Mouse (Mus musculus) bone marrow macrophage, adult 2 months (primary cell): ENCODE results near the gene Nell1. TPM values are rescaled to one million over a fixed set of nuclear protein-coding genes. Genes with fewer than 3 reads are reported as not detected.

Source experiments
- H3K27ac ChIP-seq: 2 replicates; pipeline ENCODE4 v1.5.1; 2012; ENCODE audit warnings: low read depth, low read length; ENCODE audit not compliant: insufficient read depth
- H3K4me1 ChIP-seq: 2 replicates; pipeline ENCODE4 v1.6.1; 2012; ENCODE audit warnings: low read length; ENCODE audit not compliant: control insufficient read depth, insufficient read depth
- H3K4me3 ChIP-seq: 2 replicates; pipeline ENCODE4 v1.5.1; 2012; ENCODE audit warnings: mild to moderate bottlenecking, low read length, moderate library complexity; ENCODE audit not compliant: insufficient read depth
- CTCF ChIP-seq: IDR thresholded peaks from 2 replicates; pipeline ENCODE4 v1.5.1; 2012; ENCODE audit warnings: low read depth, mild to moderate bottlenecking, low read length, moderate library complexity
- POLR2A ChIP-seq: IDR thresholded peaks from 2 replicates; pipeline ENCODE4 v1.6.1; 2012; ENCODE audit warnings: mild to moderate bottlenecking, low read depth, low read length, borderline replicate concordance
- polyA plus RNA-seq: library from polyadenylated mRNA; stranded (reverse); fragments of >200 nt; gene quantifications from 2 replicates; pipeline ENCODE4 v1.2.4, GENCODE M21; 2012; ENCODE audit not compliant: missing spikeins, insufficient read depth, insufficient read length

Nell1 gene
- polyA plus RNA-seq, 1 experiment: not detected

DNA sequence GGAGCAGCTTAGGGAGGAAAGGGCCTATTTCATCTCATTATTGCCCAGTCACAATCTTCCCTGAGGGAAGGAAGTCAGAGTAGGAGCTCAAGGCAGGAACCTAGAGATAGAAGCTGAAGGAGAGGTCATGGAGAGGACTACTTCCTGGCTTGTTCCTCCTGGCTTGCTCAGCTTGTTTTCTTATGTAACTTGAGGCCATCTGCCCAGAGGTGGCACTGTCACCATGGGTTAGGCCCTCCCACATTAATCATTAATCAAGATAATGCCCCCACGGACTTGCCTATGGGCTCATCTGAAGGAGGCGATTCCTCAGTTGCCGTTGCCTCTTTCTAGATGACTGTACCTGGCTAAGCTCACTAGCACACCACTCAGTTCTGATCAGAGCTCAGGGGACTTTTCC lies 17.5 kb upstream of the Nell1 start:
- Histone ChIP-seq H3K4me1 (no peaks in the 10 kb centered on the region), H3K4me3 (no peak overlapping the region), H3K27ac (no peak overlapping the region)
- no peak for TF ChIP-seq POLR2A
- TF ChIP-seq CTCF: no peak

DNA sequence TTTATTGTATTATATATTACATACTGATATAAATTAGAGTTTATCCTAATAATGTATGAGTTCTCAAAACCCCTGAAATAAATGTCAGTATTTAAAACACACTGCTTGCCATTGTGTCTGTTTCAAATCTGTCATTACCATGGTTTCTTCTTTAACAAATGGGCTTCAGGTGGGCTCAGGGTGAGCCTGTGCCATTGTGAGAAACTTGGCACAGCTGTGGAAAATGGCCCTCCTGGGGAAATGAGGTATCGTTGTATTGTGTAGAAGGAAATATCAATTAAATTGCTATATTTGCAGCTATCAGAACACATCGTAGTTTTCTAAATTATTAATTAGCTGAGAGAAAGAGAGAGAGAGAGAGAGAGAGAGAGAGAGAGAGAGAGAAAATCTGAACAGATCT lies 10.9 kb upstream of the Nell1 start:
- Histone ChIP-seq H3K4me3 (no peak overlapping the region), H3K27ac (no peak overlapping the region), H3K4me1 (no peaks in the 10 kb centered on the region)
- TF ChIP-seq POLR2A (no peak), CTCF (no peak)

GRCm38 (mm10) chr7:49969516-49969915 lies 5.1 kb upstream of the Nell1 start:
- Histone ChIP-seq H3K27ac (no peak overlapping the region), H3K4me3 (no peak overlapping the region), H3K4me1 (no peaks in the 10 kb centered on the region)
- TF ChIP-seq CTCF (no peak), POLR2A (no peak)

DNA sequence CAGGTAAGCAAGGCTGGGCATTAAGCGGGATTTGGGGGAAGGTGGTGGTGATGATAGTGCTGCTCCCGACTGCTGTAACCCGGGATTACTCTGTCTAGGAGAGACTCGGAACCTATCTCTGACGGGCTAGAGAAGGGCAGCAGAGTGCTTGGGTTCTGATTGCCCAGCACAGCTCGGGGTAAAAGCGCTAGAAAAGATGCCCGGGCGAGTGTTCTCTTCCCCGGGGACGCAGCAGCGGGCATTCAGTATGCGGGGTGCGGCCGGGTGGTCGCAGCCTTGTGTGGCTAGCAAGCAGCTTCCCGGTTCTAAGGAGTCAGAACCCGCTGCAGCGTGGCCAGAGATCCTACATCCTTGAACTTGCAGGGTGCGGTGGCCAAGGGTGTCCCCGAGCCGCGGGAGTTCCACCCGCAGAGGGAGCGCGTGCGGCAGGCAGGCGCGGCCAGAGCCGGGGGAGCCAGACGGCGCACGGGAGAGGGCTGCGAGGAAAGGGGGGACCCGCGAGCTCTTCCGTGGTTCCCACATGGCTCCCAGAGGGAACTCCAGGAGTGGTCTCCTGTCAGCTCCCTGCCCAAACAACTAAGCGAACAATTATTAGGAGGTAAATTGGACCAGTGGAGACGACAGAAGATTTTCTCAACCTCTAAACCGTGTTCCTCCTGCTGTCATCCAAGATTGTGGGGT lies 917 bp downstream of the Nell1 start:
- TF ChIP-seq POLR2A: no peak
- no peak for TF ChIP-seq CTCF
- H3K4me3 ChIP-seq: no peak overlapping the region
- H3K4me1 ChIP-seq: no peaks in the 10 kb centered on the region
- H3K27ac ChIP-seq: no peak overlapping the region

DNA sequence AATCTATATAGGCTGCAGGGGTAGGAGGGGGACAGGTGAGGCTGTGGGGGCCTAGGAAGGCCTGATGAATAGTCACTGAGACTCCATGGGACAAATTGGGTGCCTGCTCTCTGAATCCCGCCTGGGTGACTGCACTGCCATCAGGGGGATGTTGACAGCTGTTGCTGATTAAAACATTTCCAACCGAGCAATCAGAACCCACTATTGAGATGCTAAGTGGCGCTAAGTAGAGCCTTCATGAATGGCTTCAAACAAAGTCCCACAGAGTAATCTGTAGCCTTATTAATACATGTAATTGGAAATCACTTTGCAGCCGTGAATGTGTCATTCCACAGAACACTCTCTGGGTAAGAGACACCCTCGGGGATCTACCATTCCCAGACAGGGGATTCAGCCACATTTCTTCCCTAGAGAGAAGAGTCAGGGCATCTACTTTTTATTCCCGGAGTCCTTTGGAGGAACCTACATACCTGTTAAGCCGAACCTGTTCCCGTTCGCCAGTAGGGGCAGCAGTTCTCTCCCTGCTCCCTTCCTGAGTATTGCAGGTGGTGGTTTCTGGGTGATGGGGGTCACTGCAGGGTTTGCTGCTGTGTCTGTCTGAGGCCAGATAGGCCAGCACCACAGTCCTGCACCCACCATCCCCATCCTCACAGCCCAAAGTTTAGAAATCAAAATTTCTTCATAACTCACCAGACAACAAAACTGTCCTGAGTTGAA lies 7.0 kb downstream of the Nell1 start:
- TF ChIP-seq POLR2A (no peak), CTCF (no peak)
- H3K4me1 ChIP-seq: no peaks in the 10 kb centered on the region
- H3K4me3 ChIP-seq: no peak overlapping the region
- no peak overlapping the region for H3K27ac ChIP-seq

DNA sequence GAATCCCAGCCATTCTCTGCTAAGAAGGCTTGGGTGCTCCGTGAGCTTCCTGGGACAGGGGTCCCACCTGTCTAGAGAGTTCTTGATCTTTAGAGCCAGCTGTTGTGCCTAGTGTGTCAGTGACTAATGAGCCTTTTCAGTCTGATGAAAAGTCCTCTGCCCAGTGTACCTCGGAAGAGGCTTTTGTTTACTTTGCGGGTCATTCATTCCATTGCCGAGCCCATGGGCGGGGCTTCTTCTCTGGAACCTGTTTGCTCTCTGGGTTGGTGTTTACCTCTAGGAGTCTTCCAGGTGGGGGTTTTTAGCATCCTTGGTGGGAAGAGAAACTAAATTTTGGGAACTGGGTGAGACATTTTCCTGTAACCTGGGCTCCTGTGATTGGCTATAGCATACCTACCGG lies 10.0 kb downstream of the Nell1 start:
- TF ChIP-seq POLR2A: no peak
- TF ChIP-seq CTCF: no peak
- H3K4me1 ChIP-seq: no peaks in the 10 kb centered on the region
- H3K27ac ChIP-seq: no peak overlapping the region
- no peak overlapping the region for H3K4me3 ChIP-seq

DNA sequence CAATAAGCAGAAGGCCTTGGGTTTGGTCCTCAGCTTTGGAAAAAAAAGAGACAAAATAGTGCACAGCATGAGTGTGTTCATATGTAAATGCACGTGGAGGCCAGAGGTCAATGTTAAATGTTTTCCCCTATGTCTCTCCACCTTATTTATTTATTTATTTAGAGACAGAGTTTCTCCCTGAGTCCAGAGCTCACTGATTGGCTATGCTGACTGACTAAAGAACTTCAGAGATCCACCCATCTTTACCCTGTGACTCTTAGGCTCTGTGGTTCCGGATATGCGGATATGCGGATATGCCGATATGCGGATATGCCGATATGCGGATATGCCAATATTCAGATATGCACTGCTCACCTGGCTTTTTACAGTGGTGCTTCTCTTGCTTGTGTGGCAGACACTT lies 11.3 kb downstream of the Nell1 start:
- no peaks in the 10 kb centered on the region for H3K4me1 ChIP-seq
- TF ChIP-seq POLR2A: no peak
- TF ChIP-seq CTCF: no peak
- no peak overlapping the region for H3K27ac ChIP-seq
- H3K4me3 ChIP-seq: no peak overlapping the region

GRCm38 (mm10) chr7:49999321-49999720 lies 24.7 kb downstream of the Nell1 start:
- TF ChIP-seq CTCF (no peak), POLR2A (no peak)
- Histone ChIP-seq H3K27ac (no peak overlapping the region), H3K4me3 (no peak overlapping the region), H3K4me1 (no peaks in the 10 kb centered on the region)

- no peaks in the 10 kb centered on the region for H3K4me1 ChIP-seq
- H3K4me3 ChIP-seq: no peak overlapping the region
- TF ChIP-seq CTCF: no peak
- TF ChIP-seq POLR2A: no peak
- H3K27ac ChIP-seq: no peak overlapping the region
Measured at GRCm38 (mm10) chr7:50005268-50005667, 30.6 kb downstream of the Nell1 start.

- Histone ChIP-seq H3K4me3 (no peak overlapping the region), H3K4me1 (no peaks in the 10 kb centered on the region), H3K27ac (no peak overlapping the region)
- no peak for TF ChIP-seq POLR2A
- TF ChIP-seq CTCF: no peak
Measured at GRCm38 (mm10) chr7:50035187-50036153, 60.8 kb downstream of the Nell1 start.
